Mouse (Mus musculus) brown adipose tissue, adult 24 weeks (tissue): ENCODE measurements around the gene Catsper1. TPM values are rescaled to one million over a fixed set of nuclear protein-coding genes. Genes with fewer than 3 reads are reported as not detected.

ENCODE experiments used
- H3K27ac ChIP-seq: fragments of 200-500 bp; replicated peaks from 2 replicates; pipeline ENCODE4 v1.5.1; 2012; ENCODE audit warnings: low read depth, mild to moderate bottlenecking, low read length
- H3K4me1 ChIP-seq: fragments of 200-500 bp; 2 replicates; pipeline ENCODE4 v1.6.1; 2012; ENCODE audit warnings: low read length, mixed read lengths; ENCODE audit not compliant: control insufficient read depth, insufficient read depth, insufficient read length
- H3K4me3 ChIP-seq: fragments of 200-500 bp; 2 replicates; pipeline ENCODE4 v1.5.1; 2012; ENCODE audit warnings: low read depth, mild to moderate bottlenecking, low read length, moderate library complexity; ENCODE audit not compliant: insufficient read depth
- polyA plus RNA-seq: library from polyadenylated mRNA; stranded (reverse); fragments of >200 nt; gene quantifications from 2 replicates; pipeline ENCODE4 v1.2.4, GENCODE M21; 2012; ENCODE audit not compliant: missing spikeins, insufficient read depth, insufficient read length

The Catsper1 gene
- polyA plus RNA-seq, 1 experiment = not detected

DNA sequence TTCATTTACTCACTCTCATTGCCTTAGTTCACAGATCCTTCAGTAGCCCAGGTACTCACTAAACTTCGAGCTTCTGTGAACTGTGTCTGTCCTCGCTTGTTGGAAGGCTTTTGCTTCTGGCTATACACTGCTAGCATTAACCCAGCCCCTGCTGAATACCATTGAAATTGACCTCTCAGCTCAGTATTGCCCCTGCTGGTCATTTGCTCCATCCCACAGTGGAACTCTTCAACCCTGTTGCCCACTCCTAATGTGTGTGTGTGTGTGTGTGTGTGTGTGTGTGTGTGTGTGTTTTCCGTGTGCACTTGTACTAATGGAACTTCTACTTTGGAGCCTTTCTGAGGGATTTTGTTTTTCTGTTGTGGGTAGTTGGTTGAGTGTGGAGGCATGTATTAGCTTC is 35.4 kb downstream of the Catsper1 start:
- H3K4me3 ChIP-seq = no peak overlapping the region
- H3K27ac ChIP-seq = no peak overlapping the region
- H3K4me1 ChIP-seq = peaks cover 10% of the 10 kb centered on the region

DNA sequence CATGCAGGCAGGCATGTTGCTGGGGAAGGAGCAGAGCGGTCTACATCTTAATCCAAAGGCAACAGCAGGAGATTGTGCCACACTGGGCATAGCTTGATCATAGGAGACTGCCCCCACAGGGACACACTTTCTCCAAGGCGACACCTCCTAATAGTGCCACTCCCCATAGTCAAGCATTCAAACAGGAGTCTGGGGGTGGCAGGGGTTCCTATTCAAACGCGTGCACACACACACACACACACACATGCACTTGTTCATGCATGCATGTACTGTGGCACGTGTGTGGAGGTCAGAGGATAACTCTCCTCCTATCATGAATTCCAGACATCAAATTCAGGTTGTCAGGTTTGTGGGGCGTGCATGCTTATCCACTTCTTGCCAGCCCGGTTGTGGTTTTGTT is 37.2 kb downstream of the Catsper1 start:
- no peak overlapping the region for H3K4me3 ChIP-seq
- peaks cover 5% of the 10 kb centered on the region for H3K4me1 ChIP-seq
- H3K27ac ChIP-seq = no peak overlapping the region

DNA sequence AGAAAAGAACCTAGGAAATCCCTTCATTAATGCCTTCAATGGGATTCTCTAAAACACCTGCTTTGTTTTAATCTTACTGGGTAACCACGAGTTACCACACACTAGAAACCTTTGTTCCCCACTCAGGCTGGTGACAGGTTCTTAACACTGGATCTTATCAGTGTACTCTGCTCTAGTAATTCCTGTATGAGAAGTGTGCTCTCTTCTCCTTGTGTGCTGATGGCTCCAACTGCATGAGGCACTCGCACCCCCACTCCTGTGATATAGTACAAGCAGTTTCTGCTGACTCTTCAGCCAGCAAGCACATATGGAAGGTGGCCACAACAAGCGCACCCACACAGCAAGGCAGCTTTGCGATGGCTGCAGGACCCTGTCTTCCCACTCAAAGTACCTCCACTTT is 38.6 kb downstream of the Catsper1 start:
- no peaks in the 10 kb centered on the region for H3K4me1 ChIP-seq
- H3K4me3 ChIP-seq = no peak overlapping the region
- H3K27ac ChIP-seq = no peak overlapping the region

DNA sequence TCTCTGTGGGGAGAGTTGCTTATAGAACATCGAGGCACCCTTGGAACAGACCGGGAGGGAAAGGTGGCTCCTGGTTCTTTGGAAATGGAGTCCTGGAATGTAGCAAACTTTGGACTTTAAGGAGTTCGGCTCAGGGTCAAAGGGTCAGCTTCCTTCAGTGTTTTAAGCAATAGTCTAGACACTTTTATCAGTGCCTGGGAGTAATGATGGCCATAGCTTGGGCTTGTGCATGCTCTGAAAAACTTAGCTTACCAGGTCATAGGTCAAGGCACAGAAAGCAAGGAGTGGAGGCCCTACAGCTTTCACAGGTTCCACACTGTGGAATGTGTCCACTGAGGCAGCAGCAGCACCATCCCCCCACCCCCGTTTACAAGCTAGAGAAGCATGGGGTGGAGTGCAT is 39.2 kb downstream of the Catsper1 start:
- no peaks in the 10 kb centered on the region for H3K4me1 ChIP-seq
- no peak overlapping the region for H3K27ac ChIP-seq
- H3K4me3 ChIP-seq = no peak overlapping the region

DNA sequence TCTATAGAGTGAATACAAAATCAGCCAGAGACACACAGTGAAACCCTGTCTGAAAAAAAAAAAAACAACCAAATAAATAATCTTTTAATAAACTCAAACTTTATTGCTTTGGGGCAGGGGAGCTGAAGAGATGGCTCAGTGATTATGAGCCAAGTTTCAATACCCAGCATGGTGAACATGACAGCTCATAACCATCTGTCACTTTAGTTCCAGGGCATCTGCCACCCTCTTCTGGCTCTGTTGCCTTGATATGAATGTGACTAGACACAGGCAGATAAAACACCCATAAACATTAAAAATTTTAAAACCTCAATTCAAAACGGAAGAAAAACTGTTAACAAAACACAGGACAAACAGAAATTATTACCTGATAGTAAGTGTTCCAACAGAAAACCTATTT is 41.9 kb downstream of the Catsper1 start:
- Histone ChIP-seq H3K4me3 (no peak overlapping the region), H3K27ac (no peak overlapping the region), H3K4me1 (no peaks in the 10 kb centered on the region)

DNA sequence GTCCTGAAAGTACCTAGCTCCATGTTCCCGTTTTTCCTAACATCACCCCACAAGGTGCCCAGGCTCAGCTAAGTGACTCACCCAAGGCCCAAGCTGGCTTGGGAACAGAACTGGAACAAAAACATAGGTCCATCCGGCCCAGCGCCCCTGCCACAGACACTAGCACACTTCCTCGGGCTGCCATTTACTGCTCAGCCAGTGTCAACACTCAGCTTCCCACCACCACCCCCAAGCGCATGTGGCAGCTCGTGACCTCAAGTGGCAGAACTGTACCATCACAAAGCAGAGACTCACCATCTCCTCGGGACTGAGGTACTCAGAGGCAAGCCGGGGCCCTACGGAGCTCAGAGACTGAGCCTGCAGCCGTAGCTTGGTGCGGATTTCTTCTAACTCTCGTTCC is 47.8 kb downstream of the Catsper1 start:
- no peak overlapping the region for H3K27ac ChIP-seq
- H3K4me3 ChIP-seq = no peak overlapping the region
- H3K4me1 ChIP-seq = peaks cover 6% of the 10 kb centered on the region; the same call in 1 of the 2 replicates

DNA sequence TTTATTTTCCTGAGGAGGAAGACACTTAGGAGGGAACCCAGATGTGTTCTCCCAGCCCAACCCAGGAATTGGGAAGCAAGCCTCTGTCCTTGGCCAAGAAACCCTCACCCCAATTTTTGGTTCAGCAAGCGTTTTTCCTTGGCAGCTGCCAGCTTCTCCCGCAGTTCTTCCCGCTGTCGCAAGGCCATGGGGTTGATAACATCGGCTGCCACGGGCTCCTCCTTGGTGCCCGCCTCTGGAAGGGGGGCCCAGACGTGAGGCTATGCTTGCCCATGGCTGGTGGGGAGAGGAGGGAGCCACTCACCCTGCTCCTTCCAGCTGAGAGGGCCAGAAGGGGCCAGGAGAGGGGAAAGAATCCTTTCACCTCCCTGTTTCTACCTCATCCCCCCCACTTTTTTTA is 49.2 kb downstream of the Catsper1 start:
- Histone ChIP-seq H3K4me3 (no peak overlapping the region), H3K27ac (no peak overlapping the region), H3K4me1 (peaks cover 10% of the 10 kb centered on the region; the same call in 1 of the 2 replicates)

DNA sequence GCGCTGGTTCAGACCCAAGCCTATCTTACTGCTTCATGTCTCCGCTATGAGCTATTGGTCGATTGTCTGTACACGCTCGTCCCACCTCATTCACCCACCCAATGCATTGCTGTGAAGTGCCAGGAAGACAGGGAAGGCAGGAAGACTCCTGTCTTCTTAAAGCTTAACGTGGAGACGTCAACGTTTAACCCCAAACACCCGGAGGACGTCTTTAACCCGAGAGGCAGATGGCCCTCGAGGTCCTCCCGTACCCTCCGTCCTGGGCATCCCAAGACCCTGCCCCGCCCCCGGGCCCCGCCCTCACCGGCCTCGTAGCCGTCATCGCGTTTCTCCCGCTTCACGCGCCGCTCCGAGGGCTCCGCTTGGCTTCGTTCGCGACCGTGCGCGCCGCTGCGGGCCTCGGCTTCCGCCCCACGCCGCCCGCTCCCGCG is 52.5 kb downstream of the Catsper1 start:
- peak overlapping the region; percentile 92 for H3K4me3 ChIP-seq
- H3K4me1 ChIP-seq = peaks cover 14% of the 10 kb centered on the region; the same call in 1 of the 2 replicates
- H3K27ac ChIP-seq = peak overlapping the region; percentile 66

DNA sequence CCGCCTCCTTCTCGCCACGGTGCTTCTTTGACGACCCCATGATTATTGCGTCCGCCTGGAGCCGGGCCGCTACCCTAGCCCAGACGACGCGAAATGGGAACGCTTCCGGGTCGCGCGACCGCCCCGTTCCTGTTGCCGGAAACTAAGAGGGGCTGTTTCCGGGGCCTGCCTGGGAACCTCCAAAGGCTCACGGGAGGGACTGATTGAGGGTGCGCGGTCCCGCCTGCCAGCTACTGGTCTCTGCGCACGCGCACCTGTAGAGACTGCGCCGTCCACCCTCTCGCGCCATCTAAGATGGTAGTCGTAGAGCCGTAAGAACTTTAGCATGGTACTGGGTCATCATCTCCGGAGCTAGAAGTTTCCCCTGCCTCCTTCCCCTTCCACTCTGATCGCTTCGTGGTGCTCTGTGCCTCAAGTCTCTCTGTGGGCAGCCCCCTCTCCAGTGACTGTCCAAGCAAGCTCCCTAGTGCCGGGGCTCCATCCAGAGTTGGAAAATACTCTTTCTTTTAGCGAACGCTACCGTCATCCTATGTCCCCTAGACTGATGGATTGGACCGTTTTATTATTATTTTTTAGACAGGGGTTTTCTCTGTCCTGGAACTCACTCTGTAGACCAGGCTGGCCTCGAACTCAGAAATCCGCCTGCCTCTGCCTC is 53.2 kb downstream of the Catsper1 start, which contains the start of gene Sart1:
Gene Sart1 (minus strand): TSS at position 116 of the 655 bp plus-strand sequence.
- peaks cover 14% of the 10 kb centered on the region; the same call in 1 of the 2 replicates for H3K4me1 ChIP-seq
- peak within 1 kb of the TSS; percentile 83 for H3K27ac ChIP-seq
- peak within 1 kb of the TSS; percentile 92 for H3K4me3 ChIP-seq

DNA sequence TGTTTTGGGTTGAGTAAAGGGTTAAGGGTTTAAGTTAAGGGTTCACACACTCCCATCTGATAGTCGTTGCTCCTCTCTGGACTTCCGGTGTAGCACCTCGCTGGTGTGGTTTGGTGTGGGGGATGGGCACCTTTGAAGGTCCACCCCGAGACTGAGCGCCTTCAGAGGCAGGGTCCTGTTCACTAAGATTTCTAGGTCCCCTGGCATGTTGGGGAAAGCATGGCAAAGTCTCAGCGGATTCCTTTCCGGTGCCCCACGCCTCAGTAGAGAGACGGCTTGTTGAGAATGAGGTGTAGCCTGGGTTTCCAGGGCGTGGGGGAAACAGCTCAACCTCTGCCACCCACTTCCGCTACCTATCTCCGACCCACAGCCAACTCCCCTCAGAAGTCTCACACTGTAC is 54.1 kb downstream of the Catsper1 start:
- Histone ChIP-seq H3K4me1 (peaks cover 14% of the 10 kb centered on the region; the same call in 1 of the 2 replicates), H3K4me3 (peak overlapping the region; percentile 82), H3K27ac (0 out of 2 replicates have a peak overlapping the region, but pooled peaks have one; percentile 15)

DNA sequence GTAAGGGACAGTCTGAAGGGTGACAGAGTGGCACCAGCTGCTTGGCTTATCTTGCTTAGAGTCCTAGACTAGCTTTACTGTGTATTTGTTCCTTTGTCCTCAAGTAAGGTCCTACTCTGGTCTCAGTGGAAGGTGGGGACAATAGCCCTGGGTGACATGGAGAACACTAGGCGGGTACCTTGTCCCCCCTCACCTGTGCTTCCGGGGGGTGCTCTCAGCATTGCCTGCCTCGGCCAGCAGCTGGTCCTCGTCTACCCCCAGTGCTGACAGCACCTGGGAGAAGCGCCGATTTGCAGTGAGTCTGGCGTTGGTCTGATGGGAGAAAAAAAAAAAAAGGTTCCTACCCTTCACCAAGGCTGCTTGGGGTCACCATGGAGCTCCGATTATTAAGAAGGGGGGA is 54.9 kb downstream of the Catsper1 start:
- Histone ChIP-seq H3K27ac (no peak overlapping the region), H3K4me1 (peaks cover 14% of the 10 kb centered on the region; the same call in 1 of the 2 replicates)

DNA sequence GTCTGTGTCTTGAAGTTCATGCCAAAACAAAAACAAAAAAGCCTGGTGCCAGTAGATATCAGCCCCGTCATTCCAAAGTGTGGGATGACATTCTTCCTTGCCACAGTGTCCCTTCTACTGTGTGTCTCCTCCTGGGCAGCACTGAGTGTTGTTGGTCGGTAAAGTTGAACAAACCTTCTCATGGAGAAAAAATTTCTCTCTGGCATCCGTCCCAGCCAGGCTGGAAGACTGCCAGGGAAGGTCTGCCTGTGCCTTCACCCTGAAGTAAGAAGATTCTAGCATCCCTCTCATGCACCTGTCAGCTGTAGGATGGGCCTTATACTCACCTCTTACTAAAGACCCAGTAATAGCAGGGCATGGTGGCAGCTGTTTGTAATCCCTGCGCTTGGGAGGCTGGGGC is 57.4 kb downstream of the Catsper1 start:
- H3K4me1 ChIP-seq = peaks cover 8% of the 10 kb centered on the region; the same call in 1 of the 2 replicates
- H3K4me3 ChIP-seq = no peak overlapping the region
- H3K27ac ChIP-seq = no peak overlapping the region

More for the DNA sequence above, 54.9 kb downstream of the Catsper1 start:
- H3K4me3 ChIP-seq = no peak overlapping the region

Other genes starting within 250 kb of the Catsper1 start
- 82.3 and 91.5 TPM in 2 replicates for gene Yif1a, start 247.2 kb upstream of the Catsper1 start, polyA plus RNA-seq
- gene Cnih2, start 237.2 kb upstream of the Catsper1 start, polyA plus RNA-seq = not detected in 2 replicates
- 144 and 184 TPM in 2 replicates for gene Rab1b, start 228.7 kb upstream of the Catsper1 start, polyA plus RNA-seq
- 17.3 and 20.3 TPM in 2 replicates for gene Klc2, start 217.2 kb upstream of the Catsper1 start, polyA plus RNA-seq
- 4.4 and 6.8 TPM in 2 replicates for gene Pacs1, start 62.6 kb upstream of the Catsper1 start, polyA plus RNA-seq
- gene Sf3b2, start 40.3 kb upstream of the Catsper1 start, polyA plus RNA-seq = 58.7 and 72.0 TPM in 2 replicates
- not detected in 2 replicates for gene Gal3st3, start 37.4 kb upstream of the Catsper1 start, polyA plus RNA-seq
- gene Cst6, start 13.8 kb downstream of the Catsper1 start, polyA plus RNA-seq = 4.3 and 5.6 TPM in 2 replicates
- gene Eif1ad, start 31.0 kb downstream of the Catsper1 start, polyA plus RNA-seq = 26.0 and 39.5 TPM in 2 replicates
- 133 and 162 TPM in 2 replicates for gene Banf1, start 31.4 kb downstream of the Catsper1 start, polyA plus RNA-seq
- gene Sart1, start 53.0 kb downstream of the Catsper1 start, polyA plus RNA-seq = 30.8 and 31.2 TPM in 2 replicates
- not detected in 2 replicates for gene Tsga10ip, start 66.8 kb downstream of the Catsper1 start, polyA plus RNA-seq
- gene Drap1, start 89.2 kb downstream of the Catsper1 start, polyA plus RNA-seq = 293 and 410 TPM in 2 replicates
- gene AI837181, start 89.4 kb downstream of the Catsper1 start, polyA plus RNA-seq = 23.8 and 27.1 TPM in 2 replicates
- gene Fosl1, start 111.8 kb downstream of the Catsper1 start, polyA plus RNA-seq = not detected in 2 replicates
- gene Ccdc85b, start 122.2 kb downstream of the Catsper1 start, polyA plus RNA-seq = 2.2 and 6.5 TPM in 2 replicates
- 34.8 and 44.0 TPM in 2 replicates for gene Fibp, start 124.9 kb downstream of the Catsper1 start, polyA plus RNA-seq
- not detected in 2 replicates for gene Ctsw, start 132.8 kb downstream of the Catsper1 start, polyA plus RNA-seq
- 10.1 and 16.1 TPM in 2 replicates for gene Efemp2, start 138.2 kb downstream of the Catsper1 start, polyA plus RNA-seq
- 14.8 and 25.2 TPM in 2 replicates for gene Mus81, start 152.7 kb downstream of the Catsper1 start, polyA plus RNA-seq
- gene Cfl1, start 154.7 kb downstream of the Catsper1 start, polyA plus RNA-seq = 324 and 390 TPM in 2 replicates
- 1.1 TPM in 1 of 2 replicates, not detected in the other for gene 1700020D05Rik, start 168.0 kb downstream of the Catsper1 start, polyA plus RNA-seq
- gene Snx32, start 174.8 kb downstream of the Catsper1 start, polyA plus RNA-seq = 2.7 and 7.0 TPM in 2 replicates
- gene Ovol1, start 224.9 kb downstream of the Catsper1 start, polyA plus RNA-seq = not detected in 2 replicates
- gene Ap5b1, start 232.3 kb downstream of the Catsper1 start, polyA plus RNA-seq = 1.3 and 2.1 TPM in 2 replicates